Mouse (Mus musculus): ENCODE results near the gene Rnf145.

Rnf145 gene

GRCm38 (mm10) chr11:44534999-44535750 is 16.4 kb downstream of the Rnf145 start:
- no peak for DNase-seq (ENCODE audit: low spot score in 2 of 2)

GRCm38 (mm10) chr11:44537403-44537802 is 18.6 kb downstream of the Rnf145 start:
- DNase-seq (ENCODE audit: low spot score in 2 of 2), result no peak

GRCm38 (mm10) chr11:44538101-44538500 is 19.3 kb downstream of the Rnf145 start:
- DNase-seq (ENCODE audit: low spot score in 2 of 2), result no peak

- no peak for DNase-seq (ENCODE audit: low spot score in 2 of 2)
Measured at GRCm38 (mm10) chr11:44538501-44539290, 19.9 kb downstream of the Rnf145 start.

GRCm38 (mm10) chr11:44539291-44539930 is 20.6 kb downstream of the Rnf145 start:
- DNase-seq (ENCODE audit: low spot score in 2 of 2), result no peak

- no peak for DNase-seq (ENCODE audit: low spot score in 2 of 2)
Measured at GRCm38 (mm10) chr11:44540243-44540642, 21.5 kb downstream of the Rnf145 start.

- no peak for DNase-seq (ENCODE audit: low spot score in 2 of 2)
Measured at GRCm38 (mm10) chr11:44541280-44541679, 22.5 kb downstream of the Rnf145 start.

GRCm38 (mm10) chr11:44541813-44542212 is 23.0 kb downstream of the Rnf145 start:
- DNase-seq (ENCODE audit: low spot score in 2 of 2), result no peak

GRCm38 (mm10) chr11:44543593-44543992 is 24.8 kb downstream of the Rnf145 start:
- no peak for DNase-seq (ENCODE audit: low spot score in 2 of 2)

GRCm38 (mm10) chr11:44543996-44544395 is 25.2 kb downstream of the Rnf145 start:
- no peak for DNase-seq (ENCODE audit: low spot score in 2 of 2)

- no peak for DNase-seq (ENCODE audit: low spot score in 2 of 2)
Measured at GRCm38 (mm10) chr11:44545181-44545580, 26.4 kb downstream of the Rnf145 start.

GRCm38 (mm10) chr11:44546250-44546649 is 27.5 kb downstream of the Rnf145 start:
- no peak for DNase-seq (ENCODE audit: low spot score in 2 of 2)

GRCm38 (mm10) chr11:44547651-44548196 is 29.0 kb downstream of the Rnf145 start:
- no peak for DNase-seq (ENCODE audit: low spot score in 2 of 2)

- no peak for DNase-seq (ENCODE audit: low spot score in 2 of 2)
Measured at GRCm38 (mm10) chr11:44548816-44549215, 30.1 kb downstream of the Rnf145 start.

- DNase-seq (ENCODE audit: low spot score in 2 of 2), result no peak
Measured at GRCm38 (mm10) chr11:44549511-44550278, 30.9 kb downstream of the Rnf145 start.

- no peak for DNase-seq (ENCODE audit: low spot score in 2 of 2)
Measured at GRCm38 (mm10) chr11:44550996-44551395, 32.2 kb downstream of the Rnf145 start.

GRCm38 (mm10) chr11:44554339-44554738 is 35.6 kb downstream of the Rnf145 start:
- DNase-seq (ENCODE audit: low spot score in 2 of 2), result no peak

- no peak for DNase-seq (ENCODE audit: low spot score in 2 of 2)
Measured at GRCm38 (mm10) chr11:44558521-44558920, 39.8 kb downstream of the Rnf145 start.

GRCm38 (mm10) chr11:44559466-44559865 is 40.7 kb downstream of the Rnf145 start:
- DNase-seq (ENCODE audit: low spot score in 2 of 2), result no peak

GRCm38 (mm10) chr11:44560396-44560795 is 41.6 kb downstream of the Rnf145 start:
- DNase-seq (ENCODE audit: low spot score in 2 of 2), result no peak

- DNase-seq (ENCODE audit: low spot score in 2 of 2), result no peak
Measured at GRCm38 (mm10) chr11:44561476-44562015, 42.8 kb downstream of the Rnf145 start.

Data from frontal cortex, postnatal 10 days (tissue).